Mouse (Mus musculus): ENCODE data around the gene Gm20388. TPM values are rescaled to one million over a fixed set of nuclear protein-coding genes. Genes with fewer than 3 reads are reported as not detected.
"Not testable (repeated sequence)": the region's sequence is repeated elsewhere in the genome, so short reads cannot be mapped to it uniquely, and the experiment has no call there.

The Gm20388 gene
- total RNA-seq, 1 experiment from 2014 or later, result 10.0 TPM

DNA sequence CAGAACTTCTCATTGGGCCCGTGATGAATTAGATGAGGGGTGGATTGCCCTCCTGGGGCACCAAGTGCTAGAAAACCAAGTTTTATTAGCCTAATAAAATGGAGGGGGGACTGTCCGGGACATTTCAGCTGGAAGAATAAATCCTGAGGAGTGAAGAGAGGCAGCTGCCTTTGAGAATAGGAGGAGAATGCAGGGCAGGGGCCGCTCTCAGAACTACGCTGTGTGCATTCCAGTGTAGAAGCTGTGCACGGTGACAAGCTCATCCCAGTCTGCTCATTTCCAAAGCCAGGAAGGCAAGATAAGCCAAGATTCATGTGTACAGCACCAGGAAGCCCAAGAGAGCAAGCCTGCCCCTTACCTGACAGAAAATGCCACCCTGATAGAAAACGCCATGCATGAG, 1487.4 kb downstream of the Gm20388 start:
- ATAC-seq (replicated peaks; ENCODE audit: insufficient number of reproducible peaks, low FRiP score, low TSS enrichment, poor library complexity, severe bottlenecking), result no peak

- no peak for ATAC-seq (replicated peaks; ENCODE audit: insufficient number of reproducible peaks, low FRiP score, low TSS enrichment, poor library complexity, severe bottlenecking)
Measured at GRCm38 (mm10) chr8:121398724-121399123, 1488.1 kb downstream of the Gm20388 start.

DNA sequence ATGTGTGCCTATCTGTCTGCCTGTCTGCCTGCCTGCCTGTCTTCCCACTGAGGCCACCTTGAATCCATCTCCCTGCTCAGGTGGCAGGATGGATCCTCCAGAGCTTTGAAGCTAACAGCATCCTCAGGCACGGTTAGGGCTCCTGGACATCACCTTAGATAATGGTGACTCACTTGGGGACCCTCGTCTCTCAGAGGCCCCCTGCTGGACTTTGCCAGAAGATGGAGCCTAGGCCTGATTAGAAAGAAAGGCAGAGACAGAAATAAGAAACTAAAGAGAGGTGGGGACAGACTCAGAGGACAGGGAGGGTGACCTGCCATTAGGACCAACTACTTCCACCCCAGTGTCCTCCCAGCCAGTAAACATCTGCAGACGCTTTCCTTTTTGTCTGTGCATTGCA, 1488.5 kb downstream of the Gm20388 start:
- no peak for ATAC-seq (replicated peaks; ENCODE audit: insufficient number of reproducible peaks, low FRiP score, low TSS enrichment, poor library complexity, severe bottlenecking)

DNA sequence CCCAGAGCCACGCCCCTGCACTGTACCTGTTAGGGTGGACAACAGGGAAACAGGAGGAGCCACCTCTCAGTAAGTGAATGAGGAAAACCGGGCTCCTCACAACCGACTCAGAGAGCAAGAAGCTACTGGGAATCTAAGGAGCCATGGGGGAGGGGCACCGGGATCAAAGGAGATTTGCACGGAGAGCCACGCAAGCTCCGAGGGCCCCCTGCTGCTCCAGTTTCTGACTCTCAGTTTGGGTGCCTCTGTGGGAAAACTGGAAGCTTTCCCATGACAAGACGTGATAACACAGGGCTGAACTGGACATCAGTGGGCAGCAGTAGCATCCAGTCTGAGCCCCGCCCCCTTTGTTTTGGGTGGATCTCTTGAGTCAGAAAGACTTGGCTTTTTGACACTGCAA, 1489.9 kb downstream of the Gm20388 start:
- ATAC-seq (replicated peaks; ENCODE audit: insufficient number of reproducible peaks, low FRiP score, low TSS enrichment, poor library complexity, severe bottlenecking), result no peak

GRCm38 (mm10) chr8:121403821-121404220, 1493.2 kb downstream of the Gm20388 start:
- ATAC-seq (replicated peaks; ENCODE audit: insufficient number of reproducible peaks, low FRiP score, low TSS enrichment, poor library complexity, severe bottlenecking), result no peak

DNA sequence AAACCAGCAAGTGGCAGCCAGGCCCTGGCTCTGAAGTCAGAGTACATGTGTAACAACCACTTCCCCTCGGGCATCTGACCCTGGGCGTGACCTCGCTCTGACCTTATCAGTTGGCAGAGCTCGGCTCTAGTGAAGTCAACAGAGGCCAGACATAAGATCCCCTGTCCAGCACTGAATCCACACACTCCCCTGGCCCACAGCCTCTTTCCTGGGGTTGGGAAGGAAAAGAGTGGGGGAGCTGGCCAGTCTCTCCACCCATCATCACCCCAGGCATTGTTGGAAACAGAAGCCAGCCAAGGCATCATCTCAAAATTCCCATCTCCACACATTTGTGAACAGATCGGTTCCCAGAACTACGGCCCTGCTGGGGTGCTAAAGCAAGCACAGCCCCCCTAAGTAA, 1507.4 kb downstream of the Gm20388 start:
- ATAC-seq (replicated peaks; ENCODE audit: insufficient number of reproducible peaks, low FRiP score, low TSS enrichment, poor library complexity, severe bottlenecking), result no peak

DNA sequence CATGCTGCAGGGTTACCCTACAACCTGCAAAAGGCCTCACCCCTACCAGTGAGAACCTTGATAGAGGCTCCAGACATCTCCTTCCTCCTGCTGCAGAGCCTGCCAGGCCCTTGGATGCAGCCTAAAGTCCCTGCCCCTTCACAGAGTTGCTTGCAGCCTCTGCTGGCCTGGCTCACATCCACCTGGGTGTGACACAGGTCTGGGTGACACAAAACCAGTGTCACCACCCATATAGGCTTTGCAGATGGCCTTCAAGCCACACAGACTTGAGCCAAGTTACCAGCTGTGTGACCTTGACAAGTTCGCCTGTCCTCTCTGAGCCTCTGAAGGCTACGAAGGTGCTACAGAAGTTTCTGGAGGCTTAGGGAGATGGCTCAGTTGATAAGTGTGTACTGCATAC, 1508.9 kb downstream of the Gm20388 start:
- ATAC-seq (replicated peaks; ENCODE audit: insufficient number of reproducible peaks, low FRiP score, low TSS enrichment, poor library complexity, severe bottlenecking), result no peak

GRCm38 (mm10) chr8:121421009-121421408, 1510.4 kb downstream of the Gm20388 start:
- ATAC-seq (replicated peaks; ENCODE audit: insufficient number of reproducible peaks, low FRiP score, low TSS enrichment, poor library complexity, severe bottlenecking), result no peak

GRCm38 (mm10) chr8:121424080-121424479, 1513.4 kb downstream of the Gm20388 start:
- no peak for ATAC-seq (replicated peaks; ENCODE audit: insufficient number of reproducible peaks, low FRiP score, low TSS enrichment, poor library complexity, severe bottlenecking)

DNA sequence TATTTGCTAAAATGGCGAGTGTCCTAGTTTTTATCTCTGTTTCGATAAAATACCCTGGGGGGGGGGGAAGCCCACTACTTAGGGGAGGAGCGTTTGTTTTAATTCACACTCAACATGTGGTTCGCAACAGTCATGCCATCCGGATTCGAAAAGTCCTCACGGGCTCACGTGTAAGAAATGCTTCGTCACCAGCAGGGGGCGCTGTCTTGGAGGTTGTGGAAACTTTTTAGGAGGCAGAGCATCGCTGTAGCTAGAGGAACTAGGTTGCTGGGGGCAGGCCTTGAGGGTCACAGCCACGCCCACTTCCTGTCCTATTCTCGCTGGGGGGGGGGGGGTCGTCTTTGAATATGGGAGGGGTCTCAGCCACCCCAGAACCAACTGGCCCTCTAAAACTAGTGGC, 1514.0 kb downstream of the Gm20388 start:
- ATAC-seq (replicated peaks; ENCODE audit: insufficient number of reproducible peaks, low FRiP score, low TSS enrichment, poor library complexity, severe bottlenecking), result no peak

DNA sequence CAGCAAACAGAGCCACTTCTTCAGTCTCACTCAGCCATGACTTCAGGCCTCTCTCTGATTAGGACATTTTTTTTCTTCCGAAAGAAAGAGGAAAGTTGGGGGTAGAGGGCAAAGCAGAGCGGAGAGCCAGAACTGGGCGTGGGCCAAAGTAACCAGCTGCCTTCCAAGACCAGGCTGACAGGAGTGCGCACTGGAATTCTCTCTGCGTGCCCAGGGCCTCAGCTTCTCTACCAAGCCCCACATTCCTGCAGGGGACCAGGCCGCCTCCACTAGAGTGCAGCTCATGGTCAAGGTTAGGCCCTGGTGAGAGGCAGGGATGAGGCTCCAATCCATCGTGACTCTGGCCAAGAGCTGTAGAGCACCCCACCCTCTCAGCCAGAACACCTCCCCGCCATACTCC, 1520.9 kb downstream of the Gm20388 start:
- no peak for ATAC-seq (replicated peaks; ENCODE audit: insufficient number of reproducible peaks, low FRiP score, low TSS enrichment, poor library complexity, severe bottlenecking)

DNA sequence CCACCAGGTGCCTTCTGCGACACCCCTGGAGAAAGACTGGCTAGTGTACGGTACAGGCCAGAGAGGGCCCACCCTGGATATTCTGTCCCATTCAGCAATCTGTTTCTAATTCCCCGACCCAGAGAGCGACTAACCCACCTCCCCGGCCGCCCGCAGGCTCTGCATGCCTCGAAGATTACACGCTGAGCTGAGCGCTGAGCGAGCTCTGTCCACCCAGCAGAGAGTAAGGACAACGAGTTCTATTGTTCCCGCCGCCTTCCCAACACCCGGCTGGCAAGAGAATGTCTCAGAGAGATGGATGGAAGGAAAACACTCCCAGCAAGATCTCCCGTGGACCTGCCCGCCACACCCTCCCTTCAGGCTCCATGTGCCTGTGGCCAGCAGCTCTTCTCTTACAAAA, 1522.8 kb downstream of the Gm20388 start:
- ATAC-seq (replicated peaks; ENCODE audit: insufficient number of reproducible peaks, low FRiP score, low TSS enrichment, poor library complexity, severe bottlenecking), result no peak

- ATAC-seq (replicated peaks; ENCODE audit: insufficient number of reproducible peaks, low FRiP score, low TSS enrichment, poor library complexity, severe bottlenecking), result no peak
Measured at GRCm38 (mm10) chr8:121436656-121437055, 1526.0 kb downstream of the Gm20388 start.

DNA sequence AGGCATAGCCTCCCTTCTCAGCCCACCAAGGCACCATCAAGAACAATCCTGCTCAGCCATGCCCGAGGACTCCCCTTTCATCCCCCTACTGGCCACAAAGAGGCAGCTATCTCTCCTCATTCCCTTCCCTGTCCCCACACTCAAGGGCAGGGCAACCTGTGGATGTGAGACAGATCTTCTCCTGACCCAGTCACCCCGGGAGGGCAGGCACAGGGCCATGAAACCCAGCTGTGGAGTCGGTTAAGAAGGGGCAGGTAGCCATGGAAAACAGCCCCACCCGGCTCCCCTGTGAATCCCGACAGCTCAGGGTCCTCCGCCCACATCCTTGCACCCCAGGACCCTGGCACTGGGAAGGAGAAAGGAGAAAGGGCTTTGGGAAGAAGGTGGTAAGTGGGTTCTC, 1526.9 kb downstream of the Gm20388 start:
- no peak for ATAC-seq (replicated peaks; ENCODE audit: insufficient number of reproducible peaks, low FRiP score, low TSS enrichment, poor library complexity, severe bottlenecking)

DNA sequence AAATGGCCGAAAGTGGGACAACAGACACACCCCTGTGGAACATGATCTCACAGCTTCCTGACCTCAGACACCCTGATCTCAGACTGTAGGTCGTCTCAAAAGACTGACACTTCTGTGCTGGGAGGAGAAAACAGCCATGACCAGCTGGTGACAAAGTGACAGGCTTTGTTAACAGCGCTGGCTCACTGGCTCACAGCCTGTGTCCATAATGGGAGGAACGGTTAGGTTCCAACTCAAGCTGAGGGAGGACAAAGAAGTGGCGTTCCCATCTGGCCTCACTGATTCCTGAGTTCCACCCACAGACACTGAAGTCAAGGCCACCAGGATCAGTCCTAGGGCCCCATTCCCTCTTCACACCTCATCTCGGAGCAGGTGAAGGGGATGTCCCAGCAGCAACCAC, 1527.5 kb downstream of the Gm20388 start:
- ATAC-seq (replicated peaks; ENCODE audit: insufficient number of reproducible peaks, low FRiP score, low TSS enrichment, poor library complexity, severe bottlenecking), result no peak

DNA sequence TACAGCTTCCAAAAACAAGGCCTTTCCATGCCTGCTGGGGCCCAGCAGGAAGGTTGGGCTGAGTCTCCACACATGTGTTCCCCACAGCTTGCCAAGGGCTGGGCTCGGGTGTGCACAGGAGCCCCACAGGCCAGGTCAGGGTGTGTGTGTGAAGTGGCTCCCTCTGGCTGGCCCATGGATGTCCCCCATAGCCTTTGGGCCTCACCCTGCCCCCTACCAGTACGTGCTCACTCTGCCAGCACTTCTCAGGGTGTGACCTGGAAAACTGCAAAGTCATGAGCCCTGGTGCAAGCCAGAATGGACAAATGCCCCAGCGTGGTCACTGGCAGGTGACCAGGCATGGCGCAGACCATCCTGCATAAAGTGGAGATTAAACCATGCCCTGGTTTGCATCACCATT, 1528.7 kb downstream of the Gm20388 start:
- no peak for ATAC-seq (replicated peaks; ENCODE audit: insufficient number of reproducible peaks, low FRiP score, low TSS enrichment, poor library complexity, severe bottlenecking)

DNA sequence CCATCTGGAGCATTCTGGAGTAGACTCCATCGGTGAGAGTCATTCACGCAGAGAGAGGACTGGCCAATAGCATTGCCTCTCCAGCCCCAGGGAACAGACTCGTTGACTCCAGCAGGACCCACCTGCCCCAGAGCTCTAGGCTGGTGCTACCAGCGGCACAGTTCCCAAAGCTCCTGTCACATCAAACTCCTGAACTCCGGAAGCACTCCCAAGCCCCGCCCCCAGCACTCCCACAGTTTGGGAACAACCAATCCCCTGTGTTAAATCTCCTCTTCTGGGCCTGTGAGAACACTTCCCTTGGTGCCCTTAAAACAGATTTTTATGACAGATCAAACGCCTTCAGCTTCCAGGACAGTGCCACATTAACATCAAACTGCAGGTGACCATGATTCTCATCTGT, 1532.7 kb downstream of the Gm20388 start:
- ATAC-seq (replicated peaks; ENCODE audit: insufficient number of reproducible peaks, low FRiP score, low TSS enrichment, poor library complexity, severe bottlenecking), result no peak

DNA sequence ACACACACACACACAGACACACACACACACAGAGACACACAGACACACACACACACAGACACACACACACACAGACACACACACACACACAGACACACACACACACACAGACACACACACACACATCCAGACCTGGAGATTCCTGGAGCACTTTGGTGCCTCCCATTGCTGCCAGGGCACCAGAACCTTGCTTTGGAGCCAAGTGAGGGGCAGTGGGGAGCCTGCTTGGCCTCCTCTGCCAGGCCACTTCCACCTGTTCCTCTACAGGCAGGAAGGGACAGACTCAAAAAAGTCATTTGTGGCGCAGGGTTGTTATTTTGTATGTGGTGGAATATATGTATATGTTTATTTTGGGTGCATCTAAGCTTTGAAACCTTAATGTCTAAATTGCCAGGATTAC, 1533.9 kb downstream of the Gm20388 start:
- ATAC-seq (replicated peaks; ENCODE audit: insufficient number of reproducible peaks, low FRiP score, low TSS enrichment, poor library complexity, severe bottlenecking), result not testable (repeated sequence)

DNA sequence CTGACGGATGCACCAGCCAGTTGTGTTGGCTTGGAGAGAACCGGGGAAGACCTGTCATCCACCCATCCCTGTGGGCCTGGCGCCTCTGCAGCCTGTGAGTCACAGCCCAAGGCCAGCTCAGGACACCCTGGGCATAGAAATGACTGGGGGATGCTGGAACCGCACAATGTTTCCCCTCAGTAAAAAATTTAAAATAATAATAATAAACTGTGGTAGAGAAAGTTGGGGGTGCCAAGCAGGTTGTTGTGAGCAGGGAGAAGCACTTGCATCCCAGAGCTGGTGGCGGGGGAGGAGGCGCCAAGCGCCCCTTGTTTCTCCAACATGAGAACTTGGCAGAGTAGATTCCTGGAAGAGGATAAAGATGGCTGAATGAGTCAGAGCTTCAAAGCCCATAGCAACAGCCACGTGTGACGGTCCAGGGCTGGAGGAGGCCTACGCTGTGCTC, 1534.4 kb downstream of the Gm20388 start:
- ATAC-seq (replicated peaks; ENCODE audit: insufficient number of reproducible peaks, low FRiP score, low TSS enrichment, poor library complexity, severe bottlenecking), result no peak

- no peak for ATAC-seq (replicated peaks; ENCODE audit: insufficient number of reproducible peaks, low FRiP score, low TSS enrichment, poor library complexity, severe bottlenecking)
Measured at GRCm38 (mm10) chr8:121446133-121446532, 1535.5 kb downstream of the Gm20388 start.

DNA sequence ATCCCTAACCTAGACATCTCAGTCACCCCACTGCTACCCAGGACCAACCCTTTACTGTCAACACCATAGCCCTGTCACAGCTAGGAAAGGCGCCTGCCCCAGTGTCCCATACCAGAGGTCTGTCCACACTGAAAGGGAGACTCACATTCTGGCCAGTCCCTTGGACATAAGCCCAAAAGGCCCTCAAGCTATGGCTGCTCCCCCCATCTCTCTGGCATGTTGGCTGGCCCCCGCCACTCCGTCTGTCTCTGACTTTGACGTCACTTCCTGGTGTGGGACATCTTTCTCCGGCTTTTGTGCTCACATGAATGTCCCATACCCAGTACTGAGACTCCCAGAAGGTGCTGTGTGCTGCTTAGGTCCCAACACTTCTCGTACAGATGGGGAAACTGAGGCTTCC, 1536.2 kb downstream of the Gm20388 start:
- ATAC-seq (replicated peaks; ENCODE audit: insufficient number of reproducible peaks, low FRiP score, low TSS enrichment, poor library complexity, severe bottlenecking), result no peak

Data from monocyte, adult 5-6 weeks (primary cell).